Mouse (Mus musculus): ENCODE data around the gene Actn1.

Gene Actn1

GRCm38 (mm10) chr12:80136264-80136930 is 123.8 kb downstream of the Actn1 start:
- DNase-seq (ENCODE audit: low read depth, low spot score), result no peak

- no peak for DNase-seq (ENCODE audit: low read depth, low spot score)
Observed at GRCm38 (mm10) chr12:80135173-80135572, 125.0 kb downstream of the Actn1 start.

- no peak for DNase-seq (ENCODE audit: low read depth, low spot score)
Observed at GRCm38 (mm10) chr12:80133011-80133545, 127.1 kb downstream of the Actn1 start.

- no peak for DNase-seq (ENCODE audit: low read depth, low spot score)
Observed at GRCm38 (mm10) chr12:80132250-80133003, 127.7 kb downstream of the Actn1 start.

- no peak for DNase-seq (ENCODE audit: low read depth, low spot score)
Observed at GRCm38 (mm10) chr12:80131359-80132249, 128.6 kb downstream of the Actn1 start.

GRCm38 (mm10) chr12:80130558-80131358 is 129.4 kb downstream of the Actn1 start:
- no peak for DNase-seq (ENCODE audit: low read depth, low spot score)

GRCm38 (mm10) chr12:80129531-80129930 is 130.6 kb downstream of the Actn1 start:
- no peak for DNase-seq (ENCODE audit: low read depth, low spot score)

GRCm38 (mm10) chr12:80127191-80127762 is 132.9 kb downstream of the Actn1 start:
- no peak for DNase-seq (ENCODE audit: low read depth, low spot score)

- DNase-seq (ENCODE audit: low read depth, low spot score), result no peak
Observed at GRCm38 (mm10) chr12:80125316-80125715, 134.9 kb downstream of the Actn1 start.

- no peak for DNase-seq (ENCODE audit: low read depth, low spot score)
Observed at GRCm38 (mm10) chr12:80124756-80125155, 135.4 kb downstream of the Actn1 start.

- DNase-seq (ENCODE audit: low read depth, low spot score), result no peak
Observed at GRCm38 (mm10) chr12:80124211-80124610, 136.0 kb downstream of the Actn1 start.

- DNase-seq (ENCODE audit: low read depth, low spot score), result no peak
Observed at GRCm38 (mm10) chr12:80123227-80123803, 136.9 kb downstream of the Actn1 start.

GRCm38 (mm10) chr12:80121438-80121837 is 138.7 kb downstream of the Actn1 start:
- DNase-seq (ENCODE audit: low read depth, low spot score), result no peak

- DNase-seq (ENCODE audit: low read depth, low spot score), result no peak
Observed at GRCm38 (mm10) chr12:80118588-80118987, 141.6 kb downstream of the Actn1 start.

Data from telencephalon, adult 2 months (tissue).